Mouse (Mus musculus) erythroblast, embryonic 14.5 days (primary cell): Measurements from ENCODE around the gene Smagp.

Experiments
- GATA1 ChIP-seq: IDR thresholded peaks from 2 replicates; pipeline ENCODE4 v1.6.1; 2012; ENCODE audit warnings: low read length, inconsistent platforms, mixed read lengths
- TAL1 ChIP-seq: IDR thresholded peaks from 3 replicates; pipeline ENCODE4 v1.6.1; 2012; ENCODE audit warnings: low read length, inconsistent platforms, mixed read lengths

GRCm38 (mm10) chr15:100660306-100660705, 23.6 kb upstream of the Smagp start:
- no peak for TF ChIP-seq GATA1
- TF ChIP-seq TAL1, result no peak
